ENCODE assay signal across 8 mouse cellular contexts in the genomic region with DNA sequence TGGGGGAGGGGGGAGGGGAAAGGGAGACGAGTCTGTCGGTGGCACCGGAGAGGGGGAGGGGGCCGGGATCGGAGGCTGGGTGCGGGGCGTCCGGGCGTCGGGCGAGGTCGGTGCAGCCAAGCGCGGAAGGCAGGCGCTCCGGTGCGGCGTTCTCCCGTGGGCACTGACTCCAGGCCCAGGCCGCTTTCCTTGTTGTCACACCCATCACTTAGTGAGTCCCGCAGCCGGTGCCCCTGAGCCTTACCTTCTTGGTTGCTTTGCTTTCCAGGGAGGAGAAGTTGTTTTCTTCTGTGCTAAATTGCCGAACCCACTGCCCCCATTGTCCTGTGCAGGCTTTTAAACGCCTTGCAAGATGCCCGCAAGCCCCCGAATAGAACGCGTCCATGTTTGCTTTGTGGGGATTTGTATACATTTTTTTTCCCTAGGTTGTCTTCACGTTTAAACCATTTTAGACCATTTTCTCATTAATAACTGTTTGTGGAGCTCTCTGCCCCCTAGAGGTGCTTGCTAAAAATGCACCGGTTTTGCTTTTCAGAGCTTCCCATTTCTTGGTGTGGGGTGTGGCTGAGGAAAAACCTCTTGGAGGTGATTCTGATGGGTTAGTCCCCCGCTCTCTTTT. TPM values are rescaled to one million over a fixed set of nuclear protein-coding genes. Genes with fewer than 3 reads are reported as not detected.
DNase-seq lines count a peak whose midpoint lies in the region; ATAC-seq and TF ChIP-seq lines count a peak whose summit lies in the region.

No protein-coding gene starts in this region.

- peak; percentile 60; the same call in 1 of the 2 replicates for TF ChIP-seq CTCF in brain, embryonic 14.5 days (IDR thresholded peaks at IDR 0.05; ENCODE audit: borderline replicate concordance, extremely low read depth, insufficient read depth, insufficient read length)
- no peak for TF ChIP-seq CTCF in embryonic fibroblast, embryonic 13.5 days (IDR thresholded peaks at IDR 0.05; ENCODE audit: borderline replicate concordance, insufficient read depth, low read length)
- peak; percentile 69; the same call in 1 of the 2 replicates for TF ChIP-seq CTCF in small intestine, adult 2 months (IDR thresholded peaks at IDR 0.05; ENCODE audit: extremely low read depth, insufficient read length, insufficient replicate concordance, low read depth, low read length)

- WGBS in heart, embryonic 10.5 days, result under 1% methylated on average over 26 of the region's 31 CpGs
- WGBS in limb, embryonic 12.5 days, result under 1% methylated on average over 26 of the region's 31 CpGs
- WGBS in midbrain, embryonic 14.5 days, result under 1% methylated on average over 29 of the region's 31 CpGs
- under 1% methylated on average over 31 of the region's 31 CpGs for WGBS in small intestine, adult 2 months

- H3K9me3 ChIP-seq in heart, embryonic 10.5 days, result no peaks in the 10 kb centered on the region
- H3K9me3 ChIP-seq in limb, embryonic 12.5 days, result no peaks in the 10 kb centered on the region
- H3K9me3 ChIP-seq in midbrain, embryonic 14.5 days (ENCODE audit: control insufficient read depth, low read length), result no peaks in the 10 kb centered on the region

- H3K27ac ChIP-seq in embryonic fibroblast, embryonic 13.5 days (ENCODE audit: insufficient read depth, low read length), result peak overlapping the region; percentile 64
- H3K27ac ChIP-seq in heart, embryonic 10.5 days, result peak overlapping the region; percentile 89
- peak overlapping the region; percentile 85 for H3K27ac ChIP-seq in limb, embryonic 12.5 days
- H3K27ac ChIP-seq in midbrain, embryonic 14.5 days (replicated peaks; ENCODE audit: low read depth, low read length), result peak overlapping the region; percentile 94
- H3K27ac ChIP-seq in small intestine, adult 2 months (ENCODE audit: insufficient read depth, low read depth, low read length), result peak overlapping the region; percentile 75

- H3K36me3 ChIP-seq in heart, embryonic 10.5 days, result peaks cover 2% of the 10 kb centered on the region; the same call in 1 of the 2 replicates
- H3K36me3 ChIP-seq in limb, embryonic 12.5 days, result no peaks in the 10 kb centered on the region
- H3K36me3 ChIP-seq in midbrain, embryonic 14.5 days (ENCODE audit: control insufficient read depth, insufficient read depth, low read length), result no peaks in the 10 kb centered on the region
- no peaks in the 10 kb centered on the region; the same call in 1 of the 2 replicates for H3K36me3 ChIP-seq in small intestine, adult 2 months (ENCODE audit: control insufficient read depth, insufficient read depth, low read length)

- peaks cover 2% of the 10 kb centered on the region; the same call in 1 of the 2 replicates for H3K4me1 ChIP-seq in embryonic fibroblast, embryonic 13.5 days (ENCODE audit: control insufficient read depth, insufficient read depth, low read length)
- H3K4me1 ChIP-seq in heart, embryonic 10.5 days, result peaks cover 34% of the 10 kb centered on the region
- peaks cover 6% of the 10 kb centered on the region; the same call in 1 of the 2 replicates for H3K4me1 ChIP-seq in limb, embryonic 12.5 days (replicated peaks)
- peaks cover 12% of the 10 kb centered on the region for H3K4me1 ChIP-seq in midbrain, embryonic 14.5 days (ENCODE audit: control insufficient read depth, insufficient read depth, low read length)
- H3K4me1 ChIP-seq in small intestine, adult 2 months (ENCODE audit: control insufficient read depth, insufficient read depth, insufficient read length, low read length), result peaks cover 5% of the 10 kb centered on the region

- ATAC-seq in limb, embryonic 12.5 days (ENCODE audit: insufficient number of reproducible peaks, insufficient read depth, low FRiP score, low TSS enrichment, low read depth), result peak; percentile 82; the same call in 1 of the 2 replicates
- ATAC-seq in midbrain, embryonic 14.5 days (ENCODE audit: low FRiP score, low TSS enrichment), result peak; percentile 80

- H3K9ac ChIP-seq in limb, embryonic 12.5 days (replicated peaks), result peak overlapping the region; percentile 63
- H3K9ac ChIP-seq in midbrain, embryonic 14.5 days (replicated peaks; ENCODE audit: low read length), result peak overlapping the region; percentile 83

- TF ChIP-seq POLR2A in brain, embryonic 14.5 days (IDR thresholded peaks at IDR 0.05; ENCODE audit: borderline replicate concordance, extremely low read depth, insufficient read depth, insufficient read length, poor library complexity, severe bottlenecking), result 0 out of 2 replicates have a peak, but pooled peaks have one; percentile 12
- TF ChIP-seq POLR2A in embryonic fibroblast, embryonic 13.5 days (IDR thresholded peaks at IDR 0.05; ENCODE audit: low read depth, low read length), result no peak
- no peak for TF ChIP-seq POLR2A in small intestine, adult 2 months (IDR thresholded peaks at IDR 0.05; ENCODE audit: low read depth, low read length)

- no peaks in the 10 kb centered on the region for H3K27me3 ChIP-seq in heart, embryonic 10.5 days (ENCODE audit: insufficient read depth, poor library complexity, severe bottlenecking)
- no peaks in the 10 kb centered on the region for H3K27me3 ChIP-seq in limb, embryonic 12.5 days
- no peaks in the 10 kb centered on the region for H3K27me3 ChIP-seq in midbrain, embryonic 14.5 days (ENCODE audit: control insufficient read depth, insufficient read depth, low read length)
- no peaks in the 10 kb centered on the region for H3K27me3 ChIP-seq in small intestine, adult 2 months (ENCODE audit: control insufficient read depth, insufficient read depth, low read length)

- DNase-seq in CD4-positive, CD25-positive, alpha-beta regulatory T cell, adult 2 months (ENCODE audit: low read depth, low spot score), result peak; percentile 74
- peak; percentile 91 for DNase-seq in brain, embryonic 14.5 days (ENCODE audit: low read depth)
- peak; percentile 83 for DNase-seq in heart, embryonic 10.5 days (ENCODE audit: low spot score)
- DNase-seq in kidney, adult 9 months, result peak; percentile 86
- peak; percentile 93 for DNase-seq in midbrain, embryonic 14.5 days

- H3K4me2 ChIP-seq in limb, embryonic 12.5 days, result peak overlapping the region; percentile 54
- peak overlapping the region; percentile 57 for H3K4me2 ChIP-seq in midbrain, embryonic 14.5 days (ENCODE audit: low read length)

- peak overlapping the region; percentile 99 for H3K4me3 ChIP-seq in embryonic fibroblast, embryonic 13.5 days (ENCODE audit: insufficient read depth, low read length)
- peak overlapping the region; percentile 91 for H3K4me3 ChIP-seq in heart, embryonic 10.5 days
- H3K4me3 ChIP-seq in limb, embryonic 12.5 days (replicated peaks), result peak overlapping the region; percentile 70
- H3K4me3 ChIP-seq in midbrain, embryonic 14.5 days (replicated peaks; ENCODE audit: low read depth, low read length), result peak overlapping the region; percentile 77
- peak overlapping the region; percentile 75 for H3K4me3 ChIP-seq in small intestine, adult 2 months (ENCODE audit: low read depth, low read length)

RNA-seq across cellular contexts. Expression of a gene that starts 0.5 kb away (rescaled TPM):
- 205 and 265 TPM in 2 replicates for polyA plus RNA-seq in brain, embryonic 14.5 days (2012; rRNA removed)
- polyA plus RNA-seq in embryonic fibroblast, embryonic 13.5 days (2011; ENCODE audit: insufficient read length, low read depth, missing spikeins), result 85.7 and 96.4 TPM in 2 replicates
- polyA plus RNA-seq in heart, embryonic 10.5 days (2016; fragmentation: Nextera tagmentation; extraction: Ambion mirVana), result 31.7 and 33.0 TPM in 2 replicates
- polyA plus RNA-seq in limb, embryonic 12.5 days (2016; fragmentation: Nextera tagmentation; extraction: Ambion mirVana), result 19.6 and 21.2 TPM in 2 replicates
- 188 and 219 TPM in 2 replicates for polyA plus RNA-seq in midbrain, embryonic 14.5 days (2014; fragmentation: Nextera tagmentation; extraction: Ambion mirVana)
- polyA plus RNA-seq in small intestine, adult 2 months (2012; rRNA removed), result 13.4 and 28.3 TPM in 2 replicates

Comparison
In these comparisons a context has a peak if more than half of its experiments do, and no peak if none do; other contexts are left out.
1. Peak in every context shown above with its lines: DNase-seq, ATAC-seq, H3K4me3 ChIP-seq and H3K27ac ChIP-seq.